Mouse (Mus musculus): ENCODE results near the gene Irs4. TPM values are rescaled to one million over a fixed set of nuclear protein-coding genes. Genes with fewer than 3 reads are reported as not detected.

The Irs4 gene
- total RNA-seq (2015; ENCODE audit: low replicate concordance) (not detected in 2 replicates), total RNA-seq (2017; ENCODE audit: low replicate concordance) (not detected in 2 replicates)

GRCm38 (mm10) chrX:141724937-141725918 is at the start of gene Irs4:
TSS of gene Irs4 (minus strand) at chrX:141725263.
- ATAC-seq (replicated peaks; ENCODE audit: low FRiP score, poor library complexity, severe bottlenecking): no peak

- no peak for ATAC-seq (replicated peaks; ENCODE audit: low FRiP score, poor library complexity, severe bottlenecking)
Measured at GRCm38 (mm10) chrX:141750360-141750759, 25.3 kb upstream of the Irs4 start.

- ATAC-seq (replicated peaks; ENCODE audit: low FRiP score, poor library complexity, severe bottlenecking): no peak
Measured at GRCm38 (mm10) chrX:141729570-141729969, 4.5 kb upstream of the Irs4 start.

GRCm38 (mm10) chrX:141724391-141724891 is 622 bp downstream of the Irs4 start:
- ATAC-seq (replicated peaks; ENCODE audit: low FRiP score, poor library complexity, severe bottlenecking): no peak

- ATAC-seq (replicated peaks; ENCODE audit: low FRiP score, poor library complexity, severe bottlenecking): no peak
Measured at GRCm38 (mm10) chrX:141723936-141724335, 1.1 kb downstream of the Irs4 start.

GRCm38 (mm10) chrX:141721725-141722124 is 3.3 kb downstream of the Irs4 start:
- no peak for ATAC-seq (replicated peaks; ENCODE audit: low FRiP score, poor library complexity, severe bottlenecking)

Other genes with a start within 250 kb of the Irs4 start
- not detected in 2 replicates for gene Col4a5, start 249.9 kb downstream of the Irs4 start, total RNA-seq (2015; ENCODE audit: low replicate concordance)
- not detected in 2 replicates for gene Col4a5, start 249.9 kb downstream of the Irs4 start, total RNA-seq (2017; ENCODE audit: low replicate concordance)
- not detected in 2 replicates for gene Gm15294, start 150.0 kb upstream of the Irs4 start, total RNA-seq (2015; ENCODE audit: low replicate concordance)
- gene Gm15294, start 150.0 kb upstream of the Irs4 start, total RNA-seq (2017; ENCODE audit: low replicate concordance): not detected in 2 replicates